Comparison of ENCODE assay signal across 36 mouse cellular contexts in the genomic region with DNA sequence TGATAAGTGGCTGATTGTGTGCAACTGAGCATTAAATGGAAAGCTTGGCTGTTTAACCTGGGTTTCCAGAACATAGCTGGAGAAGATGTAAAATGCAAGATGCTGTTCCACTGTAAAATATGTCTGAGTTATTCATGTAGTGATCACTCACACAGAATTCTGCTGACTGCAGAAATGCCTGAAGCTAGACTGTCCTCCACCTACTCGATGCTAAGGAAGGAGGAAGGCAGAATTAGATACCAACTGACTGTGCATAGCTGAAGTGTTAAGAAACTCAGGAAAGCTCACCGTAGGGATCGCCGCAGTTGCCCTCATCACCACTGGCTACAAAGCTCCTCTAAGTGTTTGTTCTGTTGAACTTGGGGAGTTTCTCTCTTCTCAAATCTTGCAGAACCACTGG. TPM values are rescaled to one million over a fixed set of nuclear protein-coding genes. Genes with fewer than 3 reads are reported as not detected.
"Had no signal": no experiment of that assay in that cellular context is flagged by ENCODE, and none has a peak within 500 bp of the region (broad histone marks: within the 10 kb centered on the region; RNA-seq: fewer than 3 reads in every experiment).

No protein-coding gene starts in this region.

- H3K36me3 ChIP-seq: heart, embryonic 12.5 days; heart, embryonic 13.5 days; heart, embryonic 15.5 days; hindbrain, embryonic 10.5 days; hindbrain, embryonic 12.5 days; hindbrain, embryonic 13.5 days; hindbrain, embryonic 15.5 days; intestine, embryonic 15.5 days; kidney, embryonic 15.5 days had no signal

- H3K4me2 ChIP-seq: heart, embryonic 11.5 days; heart, embryonic 12.5 days; heart, embryonic 13.5 days; heart, embryonic 15.5 days; hindbrain, embryonic 12.5 days; hindbrain, embryonic 13.5 days; hindbrain, embryonic 14.5 days; hindbrain, embryonic 15.5 days; intestine, embryonic 15.5 days; kidney, embryonic 15.5 days had no signal

- H3K27ac ChIP-seq: heart, embryonic 13.5 days; heart, embryonic 15.5 days; hindbrain, embryonic 10.5 days; hindbrain, embryonic 12.5 days; hindbrain, embryonic 13.5 days; hindbrain, embryonic 14.5 days; hindbrain, embryonic 15.5 days; hindbrain, postnatal 0 days; intestine, embryonic 15.5 days; kidney, embryonic 15.5 days; kidney, postnatal 0 days; layer of hippocampus, adult 2 months; left cerebral cortex, adult 2 months had no signal

- H3K27me3 ChIP-seq: heart, embryonic 12.5 days; heart, embryonic 13.5 days; heart, embryonic 15.5 days; hindbrain, embryonic 12.5 days; hindbrain, embryonic 13.5 days; hindbrain, embryonic 15.5 days; intestine, embryonic 15.5 days; kidney, embryonic 15.5 days had no signal

- H3K4me3 ChIP-seq: heart, embryonic 12.5 days; heart, embryonic 13.5 days; heart, embryonic 15.5 days; hindbrain, embryonic 10.5 days; hindbrain, embryonic 12.5 days; hindbrain, embryonic 13.5 days; hindbrain, embryonic 15.5 days; intestine, embryonic 15.5 days; kidney, embryonic 15.5 days; layer of hippocampus, adult 2 months; left cerebral cortex, adult 2 months had no signal

- DNase-seq: heart, postnatal 10 days; heart, postnatal 14 days; heart, postnatal 36 days; kidney, adult 11 months; kidney, adult 18-20 months; kidney, adult 2 months; kidney, adult 8-10 months; kidney, adult 9 months; kidney, postnatal 10 days; kidney, postnatal 14 days; kidney, postnatal 25 days; kidney, postnatal 36 days; kidney, postnatal 4 days; layer of hippocampus, adult 9-11 months; layer of hippocampus, postnatal 36 days had no signal

- ATAC-seq: hindbrain, embryonic 16.5 days; hindbrain, postnatal 0 days; inflammation-experienced regulatory T-cells, adult 6 months; intestine, embryonic 15.5 days; intestine, embryonic 16.5 days; intestine, postnatal 0 days had no signal

- H3K9ac ChIP-seq: heart, embryonic 12.5 days; heart, embryonic 13.5 days; heart, embryonic 15.5 days; hindbrain, embryonic 12.5 days; hindbrain, embryonic 13.5 days; hindbrain, embryonic 14.5 days; hindbrain, embryonic 15.5 days; intestine, embryonic 15.5 days; kidney, embryonic 15.5 days had no signal

- H3K9me3 ChIP-seq: heart, embryonic 12.5 days; heart, embryonic 13.5 days; heart, embryonic 15.5 days; hindbrain, embryonic 10.5 days; hindbrain, embryonic 12.5 days; hindbrain, embryonic 13.5 days; hindbrain, embryonic 15.5 days; intestine, embryonic 15.5 days; kidney, embryonic 15.5 days had no signal

- H3K4me1 ChIP-seq: heart, embryonic 15.5 days; hindbrain, embryonic 10.5 days; hindbrain, embryonic 12.5 days; hindbrain, embryonic 13.5 days; hindbrain, embryonic 15.5 days; intestine, embryonic 15.5 days; kidney, embryonic 15.5 days had no signal

RNA-seq across cellular contexts. Expression of a gene that starts 8.9 kb away (rescaled TPM):
- total RNA-seq: hematopoietic stem cell, adult 5-6 weeks; hindbrain, postnatal 0 days had no signal
- polyA plus RNA-seq: heart, embryonic 11.5 days; hindbrain, embryonic 10.5 days; inflammation-experienced regulatory T-cells, adult 6 months; kidney, embryonic 14.5 days; kidney, embryonic 15.5 days had no signal
